Mouse (Mus musculus) hindbrain, embryonic 12.5 days (tissue): ENCODE results near the gene Poll. TPM values are rescaled to one million over a fixed set of nuclear protein-coding genes. Genes with fewer than 3 reads are reported as not detected.

Experiments
- ATAC-seq: fragments of 200-750 bp; cut with Nextera tagmentation; 2 replicates; pipeline ENCODE4 v1.8.0; 2017; ENCODE audit warnings: moderate TSS enrichment; ENCODE audit not compliant: low FRiP score
- H3K27ac ChIP-seq: fragments of 300-500 bp; sonication (generic); 2 replicates; pipeline ENCODE4 v1.5.1; 2016; ENCODE audit warnings: mild to moderate bottlenecking
- H3K27me3 ChIP-seq: fragments of 300-500 bp; sonication (generic); 2 replicates; pipeline ENCODE4 v1.6.1; 2016; ENCODE audit warnings: mild to moderate bottlenecking
- H3K36me3 ChIP-seq: fragments of 300-500 bp; sonication (generic); 2 replicates; pipeline ENCODE4 v1.6.1; 2016; ENCODE audit warnings: mild to moderate bottlenecking
- H3K4me1 ChIP-seq: fragments of 300-500 bp; sonication (generic); 2 replicates; pipeline ENCODE4 v1.6.1; 2016
- H3K4me2 ChIP-seq: fragments of 300-500 bp; sonication (generic); replicated peaks from 2 replicates; pipeline ENCODE4 v1.6.1; 2016; ENCODE audit warnings: mild to moderate bottlenecking
- H3K4me3 ChIP-seq: fragments of 300-500 bp; sonication (generic); 2 replicates; pipeline ENCODE4 v1.5.1; 2016; ENCODE audit warnings: mild to moderate bottlenecking
- H3K9ac ChIP-seq: fragments of 300-500 bp; sonication (generic); 2 replicates; pipeline ENCODE4 v1.6.1; 2016; ENCODE audit warnings: mild to moderate bottlenecking, moderate library complexity
- H3K9me3 ChIP-seq: fragments of 300-500 bp; sonication (generic); replicated peaks from 2 replicates; pipeline ENCODE4 v1.6.1; 2016; ENCODE audit warnings: mild to moderate bottlenecking
- WGBS: fragments of 180-500 bp; shearing (Covaris S2); methylation state at CpG from one replicate; pipeline ENCODE4 v1.1.7; 2016; 5-methylcytosine and 5-hydroxymethylcytosine counted together
- polyA plus RNA-seq: library from polyadenylated mRNA; unstranded; fragments of >200 nt; fragmentation: Nextera tagmentation; extraction: Ambion mirVana; gene quantifications from 2 replicates; pipeline ENCODE4 v1.2.1, GENCODE M21; 2016

Gene Poll
- polyA plus RNA-seq, result 14.9 and 16.5 TPM in 2 replicates

DNA sequence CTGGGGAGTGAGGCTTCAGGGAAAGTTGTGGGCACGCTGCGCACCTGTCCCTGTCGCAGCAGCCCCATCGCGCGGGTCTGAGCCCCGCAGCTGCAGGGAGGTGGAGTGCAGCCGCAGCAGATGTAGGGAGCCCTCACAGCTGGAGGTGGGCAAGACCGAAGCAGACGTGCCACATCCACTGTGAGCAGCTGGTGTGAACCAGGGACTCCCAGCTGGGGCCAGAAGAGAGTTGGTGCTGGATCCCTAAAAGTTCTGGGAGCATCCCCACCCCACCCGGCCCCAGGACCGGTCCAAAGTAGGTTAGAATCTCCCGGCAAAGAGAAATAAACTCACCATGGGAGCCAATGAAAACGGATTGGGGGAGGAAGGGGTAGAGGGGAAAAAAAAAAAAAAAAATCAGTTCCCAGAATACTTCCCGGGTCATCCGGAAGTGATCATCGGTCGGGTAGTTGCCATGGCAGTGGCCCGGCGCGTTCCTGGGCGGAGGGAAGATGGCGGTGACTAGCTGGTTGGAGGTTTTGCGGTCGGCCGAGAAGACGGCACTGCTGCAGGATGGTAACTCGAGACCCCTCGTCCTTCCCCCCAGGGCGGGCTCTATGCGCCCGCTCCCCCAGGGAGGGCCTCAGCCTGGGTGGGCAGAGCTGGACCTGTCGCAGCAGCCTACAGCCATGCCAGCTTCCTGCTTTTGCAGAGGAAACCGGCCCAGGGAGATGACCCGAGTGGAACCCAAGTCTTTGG, at the start of gene Poll, which contains the start of gene Gm17018:
Gene Poll, minus strand, starts transcription at position 379 of the 738 bp plus-strand sequence.
Gene Gm17018, plus strand, starts transcription at position 463 of the 738 bp plus-strand sequence.
- H3K27ac ChIP-seq, result peak within 1 kb of the TSS; percentile 73
- 0% methylated on average over 34 of the region's 35 CpGs for WGBS
- H3K36me3 ChIP-seq, result peaks cover 11% of the 10 kb centered on the region; the same call in 1 of the 2 replicates
- peaks cover 11% of the 10 kb centered on the region for H3K4me1 ChIP-seq
- peak within 1 kb of the TSS; percentile 87 for H3K9ac ChIP-seq
- H3K27me3 ChIP-seq, result no peaks in the 10 kb centered on the region
- H3K9me3 ChIP-seq, result no peaks in the 10 kb centered on the region
- peak; percentile 85 for ATAC-seq
- H3K4me2 ChIP-seq, result peak within 1 kb of the TSS; percentile 96
- H3K4me3 ChIP-seq, result peak within 1 kb of the TSS; percentile 72

DNA sequence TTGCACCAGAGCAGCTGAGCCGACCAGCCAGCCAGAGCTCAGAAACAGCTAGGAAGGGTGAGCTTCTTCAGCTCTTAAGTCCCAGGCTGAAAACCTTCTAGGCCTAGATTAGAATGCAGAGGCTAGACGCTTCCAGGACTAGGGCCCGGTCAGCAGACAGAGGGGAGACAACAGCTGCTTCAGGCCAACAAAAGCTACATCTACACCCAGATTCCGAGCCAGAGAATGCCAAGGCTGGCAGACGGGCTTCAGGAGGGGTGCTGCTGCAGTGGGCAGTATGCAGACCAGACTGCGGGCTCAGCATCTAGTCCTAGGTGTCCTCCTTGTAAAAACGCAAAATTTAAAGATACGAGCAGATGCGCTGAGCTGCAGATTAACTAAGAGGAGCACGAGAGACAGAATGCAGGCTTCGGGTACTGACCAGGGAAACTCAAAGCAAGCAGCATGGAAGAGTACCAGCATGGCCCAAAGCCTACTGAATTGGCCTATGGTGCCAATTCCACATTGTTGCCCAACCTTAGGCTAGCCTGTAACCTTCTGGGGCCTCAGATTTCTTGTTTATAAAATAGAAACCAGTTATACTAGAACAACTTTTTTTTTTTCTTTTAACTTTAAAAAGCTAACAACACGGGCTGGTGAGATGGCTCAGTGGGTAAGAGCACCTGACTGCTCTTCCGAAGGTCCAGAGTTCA, 48.5 kb upstream of the Poll start:
- Histone ChIP-seq H3K9ac (no peak overlapping the region), H3K9me3 (no peaks in the 10 kb centered on the region), H3K4me3 (no peak overlapping the region), H3K36me3 (no peaks in the 10 kb centered on the region), H3K27ac (no peak overlapping the region), H3K4me1 (peaks cover 11% of the 10 kb centered on the region), H3K27me3 (peaks cover 66% of the 10 kb centered on the region), H3K4me2 (no peak overlapping the region)
- WGBS, result 83% methylated on average over 13 of the region's 13 CpGs
- ATAC-seq, result no peak

GRCm38 (mm10) chr19:45607479-45607878, 47.1 kb upstream of the Poll start:
- no peaks in the 10 kb centered on the region for H3K9me3 ChIP-seq
- no peak overlapping the region for H3K27ac ChIP-seq
- H3K4me1 ChIP-seq, result peaks cover 11% of the 10 kb centered on the region
- H3K9ac ChIP-seq, result no peak overlapping the region
- no peak overlapping the region for H3K4me2 ChIP-seq
- no peak overlapping the region for H3K4me3 ChIP-seq
- H3K36me3 ChIP-seq, result no peaks in the 10 kb centered on the region
- WGBS, result 22% methylated on average over 7 of the region's 7 CpGs
- peaks cover 61% of the 10 kb centered on the region for H3K27me3 ChIP-seq
- no peak; the same call in 1 of the 2 replicates for ATAC-seq

- H3K9ac ChIP-seq, result no peak overlapping the region
- H3K27ac ChIP-seq, result no peak overlapping the region
- H3K27me3 ChIP-seq, result peaks cover 62% of the 10 kb centered on the region
- 72% methylated on average over 4 of the region's 4 CpGs for WGBS
- ATAC-seq, result no peak
- H3K4me3 ChIP-seq, result no peak overlapping the region
- 0 out of 2 replicates have a peak, but pooled peaks cover 6% of the 10 kb centered on the region for H3K36me3 ChIP-seq
- no peak overlapping the region for H3K4me2 ChIP-seq
- no peaks in the 10 kb centered on the region for H3K9me3 ChIP-seq
- H3K4me1 ChIP-seq, result peaks cover 11% of the 10 kb centered on the region
These were observed 46.4 kb upstream of the Poll start for GRCm38 (mm10) chr19:45606701-45607100.

DNA sequence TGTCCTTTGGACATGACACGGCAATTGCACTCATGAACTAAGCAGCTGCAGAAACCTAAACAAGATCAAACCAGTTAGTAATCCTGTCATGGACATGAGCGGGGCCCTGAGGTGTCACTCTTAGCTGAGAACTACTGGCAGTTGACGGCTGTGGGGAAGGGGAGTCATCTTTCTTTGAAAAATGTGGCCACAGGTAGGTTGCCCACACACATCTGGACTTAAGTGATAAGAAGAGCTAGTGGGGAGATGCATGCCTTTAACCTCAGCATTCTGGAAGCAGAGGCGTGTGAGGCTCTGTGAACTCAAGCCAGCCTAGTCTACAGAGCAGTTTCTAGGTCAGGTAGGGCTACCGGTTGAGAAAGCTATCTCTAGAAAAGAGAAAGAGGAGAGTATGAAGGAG, 42.3 kb upstream of the Poll start:
- Histone ChIP-seq H3K27ac (no peak overlapping the region), H3K9ac (no peak overlapping the region), H3K9me3 (no peaks in the 10 kb centered on the region), H3K36me3 (0 out of 2 replicates have a peak, but pooled peaks cover 6% of the 10 kb centered on the region), H3K27me3 (peaks cover 81% of the 10 kb centered on the region), H3K4me3 (no peak overlapping the region), H3K4me2 (no peak overlapping the region), H3K4me1 (peaks cover 8% of the 10 kb centered on the region)
- no peak for ATAC-seq
- WGBS, result 93% methylated on average over 5 of the region's 5 CpGs

DNA sequence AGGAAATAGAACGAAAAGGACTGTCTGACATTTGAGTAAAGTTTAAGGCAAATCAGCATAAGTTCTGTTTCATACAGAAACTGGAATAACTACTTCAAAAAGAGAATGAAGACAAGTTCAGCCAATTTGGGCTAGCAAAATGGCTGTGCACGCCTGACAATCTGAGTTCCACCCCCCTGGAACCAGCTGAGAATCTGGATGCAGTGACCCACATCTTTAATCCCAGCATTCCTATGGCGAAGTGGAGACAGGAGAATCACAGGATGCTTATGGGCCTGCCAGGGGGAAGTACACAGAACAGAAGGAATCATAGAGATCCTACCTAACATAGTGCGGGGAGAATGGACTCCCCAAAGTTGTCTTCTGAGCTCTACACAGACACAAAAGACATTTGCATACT, 36.8 kb upstream of the Poll start:
- Histone ChIP-seq H3K4me1 (peaks cover 12% of the 10 kb centered on the region), H3K4me3 (no peak overlapping the region), H3K27me3 (peaks cover 79% of the 10 kb centered on the region), H3K4me2 (no peak overlapping the region), H3K9me3 (no peaks in the 10 kb centered on the region), H3K27ac (no peak overlapping the region), H3K36me3 (0 out of 2 replicates have a peak, but pooled peaks cover 3% of the 10 kb centered on the region), H3K9ac (no peak overlapping the region)
- no peak for ATAC-seq
- WGBS, result 77% methylated on average over 4 of the region's 4 CpGs

- Histone ChIP-seq H3K27me3 (peaks cover 80% of the 10 kb centered on the region), H3K9me3 (no peaks in the 10 kb centered on the region), H3K4me2 (no peak overlapping the region), H3K36me3 (no peaks in the 10 kb centered on the region), H3K27ac (no peak overlapping the region), H3K4me3 (no peak overlapping the region), H3K9ac (no peak overlapping the region), H3K4me1 (peaks cover 12% of the 10 kb centered on the region)
- peak; percentile 58; the same call in 1 of the 2 replicates for ATAC-seq
- 56% methylated on average over 6 of the region's 6 CpGs for WGBS
These were observed 36.1 kb upstream of the Poll start for GRCm38 (mm10) chr19:45596434-45596833.

- H3K9me3 ChIP-seq, result no peaks in the 10 kb centered on the region
- 29% methylated on average over 7 of the region's 7 CpGs for WGBS
- peaks cover 79% of the 10 kb centered on the region for H3K27me3 ChIP-seq
- no peak overlapping the region for H3K4me2 ChIP-seq
- H3K4me3 ChIP-seq, result no peak overlapping the region
- no peaks in the 10 kb centered on the region for H3K36me3 ChIP-seq
- no peak overlapping the region for H3K27ac ChIP-seq
- ATAC-seq, result peak; percentile 91
- peaks cover 12% of the 10 kb centered on the region for H3K4me1 ChIP-seq
- H3K9ac ChIP-seq, result no peak overlapping the region
These were observed 35.7 kb upstream of the Poll start for GRCm38 (mm10) chr19:45596019-45596418.

GRCm38 (mm10) chr19:45595481-45595880, 35.1 kb upstream of the Poll start:
- Histone ChIP-seq H3K4me2 (no peak overlapping the region), H3K9me3 (no peaks in the 10 kb centered on the region), H3K27ac (no peak overlapping the region), H3K9ac (no peak overlapping the region), H3K36me3 (no peaks in the 10 kb centered on the region), H3K27me3 (peaks cover 77% of the 10 kb centered on the region), H3K4me1 (peaks cover 12% of the 10 kb centered on the region), H3K4me3 (no peak overlapping the region)
- 0 out of 2 replicates have a peak, but pooled peaks have one; percentile 4 for ATAC-seq
- 95% methylated on average over 6 of the region's 6 CpGs for WGBS

GRCm38 (mm10) chr19:45594079-45594478, 33.7 kb upstream of the Poll start:
- peaks cover 12% of the 10 kb centered on the region for H3K4me1 ChIP-seq
- 92% methylated on average over 7 of the region's 7 CpGs for WGBS

DNA sequence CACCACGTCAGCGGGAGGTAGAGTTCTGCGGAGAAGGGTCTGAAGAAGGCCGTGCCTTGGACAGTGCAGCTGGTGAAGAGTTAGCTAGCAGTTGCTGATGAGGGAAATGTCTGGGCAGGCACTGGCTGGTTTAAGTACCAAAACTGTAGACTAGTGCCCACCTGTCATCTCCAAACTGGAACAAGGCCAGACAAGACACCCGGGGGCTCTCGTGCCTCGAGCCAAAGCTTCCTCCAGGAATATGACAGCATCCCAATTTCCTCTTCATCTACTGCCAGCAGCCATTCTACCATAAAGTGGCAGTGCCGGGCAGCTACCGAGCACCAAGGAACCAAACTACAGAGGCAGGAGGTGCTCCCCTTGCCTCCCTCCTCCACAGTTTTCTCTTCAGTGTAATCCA, 32.6 kb upstream of the Poll start:
- no peak for ATAC-seq
- Histone ChIP-seq H3K4me1 (peaks cover 12% of the 10 kb centered on the region), H3K27ac (no peak overlapping the region), H3K4me3 (no peak overlapping the region), H3K4me2 (no peak overlapping the region), H3K27me3 (peaks cover 58% of the 10 kb centered on the region), H3K9ac (no peak overlapping the region), H3K9me3 (no peaks in the 10 kb centered on the region), H3K36me3 (no peaks in the 10 kb centered on the region)
- 93% methylated on average over 9 of the region's 9 CpGs for WGBS

More at GRCm38 (mm10) chr19:45594079-45594478, 33.7 kb upstream of the Poll start:
- no peak overlapping the region for H3K4me2 ChIP-seq
- no peak overlapping the region for H3K27ac ChIP-seq
- H3K4me3 ChIP-seq, result no peak overlapping the region
- H3K36me3 ChIP-seq, result no peaks in the 10 kb centered on the region
- no peaks in the 10 kb centered on the region for H3K9me3 ChIP-seq
- H3K9ac ChIP-seq, result no peak overlapping the region
- no peak for ATAC-seq
- H3K27me3 ChIP-seq, result peaks cover 65% of the 10 kb centered on the region

DNA sequence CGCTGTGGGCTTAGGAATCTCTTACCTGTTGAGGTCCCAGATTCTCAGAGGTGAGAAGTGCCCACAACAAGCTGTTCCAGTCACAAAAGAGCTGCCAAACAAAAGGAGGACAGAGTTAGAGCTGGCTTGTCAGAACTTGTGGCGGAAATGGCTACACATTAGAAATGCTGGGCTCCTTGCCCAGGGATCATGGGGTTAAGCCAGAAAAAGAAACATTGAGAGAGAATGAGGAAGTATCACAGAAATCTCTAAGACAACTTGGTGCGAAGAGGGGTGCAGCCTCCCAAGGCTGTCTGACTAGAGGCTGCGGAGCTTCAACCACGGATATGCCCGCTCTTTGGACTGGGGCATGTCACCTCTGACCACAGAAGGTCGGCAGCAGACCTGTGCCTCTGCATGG, 31.4 kb upstream of the Poll start:
- H3K9me3 ChIP-seq, result no peaks in the 10 kb centered on the region
- H3K27ac ChIP-seq, result no peak overlapping the region
- H3K4me1 ChIP-seq, result peaks cover 10% of the 10 kb centered on the region
- H3K9ac ChIP-seq, result no peak overlapping the region
- no peak overlapping the region for H3K4me3 ChIP-seq
- H3K36me3 ChIP-seq, result no peaks in the 10 kb centered on the region
- WGBS, result 88% methylated on average over 7 of the region's 7 CpGs
- H3K4me2 ChIP-seq, result no peak overlapping the region
- H3K27me3 ChIP-seq, result peaks cover 60% of the 10 kb centered on the region
- ATAC-seq, result no peak
